Mouse (Mus musculus) gastrocnemius, postnatal 4 days (tissue): ENCODE data around the gene Pfkfb3. TPM values are rescaled to one million over a fixed set of nuclear protein-coding genes. Genes with fewer than 3 reads are reported as not detected.

Source experiments
- DNase-seq, 2 experiments: peaks; one replicate each; pipeline ENCODE4 v3.0.0; 2021 to 2022; ENCODE audit warnings: low spot score in 2 of 2, mixed read lengths in 2 of 2
- total RNA-seq, 2 experiments: library from RNA; stranded (reverse); gene quantifications; 2 replicates each; pipeline ENCODE4 v1.2.3; 2021

Gene Pfkfb3
- total RNA-seq, 2 experiments from 2014 or later, result 9.2 to 17.3 TPM

DNA sequence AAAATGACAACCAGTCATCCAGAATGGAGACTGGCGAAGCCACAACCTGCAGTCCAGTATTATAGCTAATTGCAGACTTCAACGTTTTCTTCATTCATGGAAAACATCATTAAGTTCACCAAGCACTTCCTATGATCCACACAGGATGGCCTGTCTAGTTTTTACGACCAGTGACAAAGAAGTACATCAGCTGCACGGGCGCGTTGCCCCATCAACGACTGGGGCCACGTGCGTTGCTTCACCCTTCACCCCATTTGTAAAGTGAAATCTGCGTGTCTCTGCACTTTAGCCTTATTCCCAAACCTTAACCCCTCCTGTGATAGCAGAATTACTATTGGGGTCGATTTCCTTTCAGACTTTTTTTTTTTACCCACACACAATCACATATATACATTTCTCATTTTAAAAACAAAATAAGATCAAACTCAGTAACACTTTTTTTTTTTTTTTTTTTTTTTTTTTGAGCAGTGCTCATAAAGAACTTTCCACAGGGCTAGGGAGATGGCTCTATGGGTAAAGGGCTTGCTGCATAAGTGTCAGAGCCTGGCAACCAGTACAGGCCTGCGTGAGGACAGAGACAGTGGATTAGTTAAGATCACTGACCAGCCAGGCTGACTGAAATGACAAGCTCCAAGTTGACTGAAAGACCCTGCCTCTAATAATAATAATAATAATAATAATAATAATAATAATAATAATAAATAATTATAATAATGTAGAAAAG, 115.5 kb downstream of the Pfkfb3 start:
- DNase-seq, result no peak

DNA sequence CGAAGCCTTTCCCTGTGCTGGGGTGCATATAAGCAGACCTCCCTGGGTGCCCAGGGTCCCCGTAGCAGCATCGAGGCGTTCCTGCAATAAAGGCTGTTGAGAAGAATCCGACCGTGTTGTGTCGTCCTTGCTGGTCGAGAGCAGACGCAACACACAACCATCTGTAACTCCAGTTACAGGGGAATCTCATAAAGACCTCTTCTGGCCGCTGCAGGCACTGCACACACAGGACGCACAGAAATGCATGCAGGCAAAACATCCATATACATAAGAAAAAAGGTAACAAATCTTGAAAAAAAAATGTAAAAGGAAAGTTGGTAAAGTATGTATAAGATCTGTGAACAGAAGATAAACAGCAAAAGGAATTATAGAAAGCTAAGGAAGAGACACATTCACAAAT, 117.5 kb downstream of the Pfkfb3 start:
- DNase-seq, result no peak

DNA sequence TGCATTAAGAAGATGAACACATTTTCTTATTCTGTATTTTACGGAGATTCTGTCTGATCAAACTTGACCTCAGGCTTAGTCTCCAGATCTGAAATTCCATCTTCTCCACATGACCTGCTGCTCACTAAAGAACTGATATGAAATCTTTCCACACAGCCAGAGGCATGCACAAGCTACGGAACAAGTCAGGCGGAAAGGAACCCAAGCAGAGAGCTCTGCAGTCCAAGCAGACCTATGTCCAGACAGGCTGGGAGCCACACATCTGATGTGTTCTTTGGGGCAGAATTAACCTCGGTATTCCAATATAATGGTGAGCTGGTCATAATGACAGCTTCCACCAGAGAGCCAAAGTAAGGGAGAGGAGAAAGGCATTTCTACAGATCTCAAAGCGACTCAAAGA, 120.5 kb downstream of the Pfkfb3 start:
- no peak for DNase-seq

DNA sequence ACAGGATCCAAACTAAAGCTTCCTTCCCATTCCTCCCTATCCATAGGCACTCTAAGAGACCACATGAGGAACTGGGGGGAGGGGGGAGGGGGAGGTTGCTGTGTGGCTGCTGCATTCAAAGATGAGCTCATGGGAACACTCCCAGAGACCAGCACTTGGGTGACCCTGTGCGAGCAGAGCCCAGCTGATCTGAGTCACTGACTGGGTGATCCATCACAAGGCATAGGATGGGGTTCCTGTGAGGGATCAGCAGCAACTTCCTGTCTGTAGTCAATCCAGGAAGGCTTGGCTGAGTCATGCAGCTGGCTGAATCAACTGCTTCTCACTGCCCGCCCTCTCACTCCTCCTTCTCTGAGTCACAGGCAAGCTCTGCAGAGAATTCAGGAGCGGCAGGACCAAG, 124.3 kb downstream of the Pfkfb3 start:
- DNase-seq, result peak; percentile 32 to 66

DNA sequence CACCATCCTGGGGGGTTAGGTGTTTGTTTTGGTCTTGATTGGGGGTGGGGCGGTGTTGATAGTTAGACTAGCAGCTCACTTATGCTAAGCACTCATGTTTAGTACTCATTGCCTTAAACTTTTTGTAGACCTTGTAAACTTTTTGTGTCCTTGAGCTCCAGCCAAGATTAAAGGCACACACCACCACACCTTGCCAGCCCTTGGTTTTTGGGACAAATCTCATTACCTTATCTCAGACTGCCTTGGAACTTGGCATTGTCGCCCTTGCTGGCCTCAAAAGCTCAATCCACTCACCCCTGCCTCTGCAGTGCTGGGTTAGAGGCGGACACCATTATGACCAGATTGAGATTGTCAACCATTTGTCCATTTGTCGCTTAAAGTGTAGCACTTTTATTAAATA, 125.3 kb downstream of the Pfkfb3 start:
- no peak for DNase-seq

DNA sequence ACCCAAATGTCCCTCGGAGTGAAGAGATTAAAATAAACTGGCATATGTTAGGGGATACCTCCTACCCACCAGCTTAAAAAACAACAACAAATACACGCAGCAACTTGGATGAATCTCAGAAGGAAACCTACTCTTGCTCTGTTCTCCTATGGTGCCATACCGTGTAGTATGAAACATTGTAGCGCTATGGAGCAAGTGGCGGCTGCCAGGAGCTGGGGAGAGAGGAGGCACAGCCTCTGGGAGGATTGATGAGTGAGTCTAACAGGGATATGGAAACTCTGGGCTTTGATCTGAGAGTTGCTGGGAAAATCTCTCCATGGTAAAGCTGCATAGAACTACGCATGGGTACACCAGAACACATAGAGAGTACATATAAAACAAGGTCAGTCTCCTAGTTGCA, 126.3 kb downstream of the Pfkfb3 start:
- no peak for DNase-seq

DNA sequence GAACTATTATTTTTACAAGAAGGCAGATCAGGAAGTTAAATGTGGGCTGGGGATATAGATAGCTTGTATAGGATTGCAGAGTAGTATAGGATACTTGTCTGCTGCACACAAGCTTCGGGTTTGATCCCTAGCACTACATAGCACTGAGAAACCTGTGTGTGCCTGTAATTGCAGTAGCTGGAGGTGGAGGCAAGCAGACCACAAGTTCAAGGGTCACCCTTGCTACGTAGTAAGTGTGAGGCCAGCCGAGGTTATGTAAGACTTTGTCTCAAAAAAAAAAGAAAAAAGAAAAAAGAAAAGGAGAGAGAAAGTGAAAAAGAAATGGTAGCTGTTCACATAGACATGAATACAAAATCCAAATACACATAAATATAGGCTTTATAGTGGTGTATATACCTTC, 127.5 kb downstream of the Pfkfb3 start:
- no peak for DNase-seq

DNA sequence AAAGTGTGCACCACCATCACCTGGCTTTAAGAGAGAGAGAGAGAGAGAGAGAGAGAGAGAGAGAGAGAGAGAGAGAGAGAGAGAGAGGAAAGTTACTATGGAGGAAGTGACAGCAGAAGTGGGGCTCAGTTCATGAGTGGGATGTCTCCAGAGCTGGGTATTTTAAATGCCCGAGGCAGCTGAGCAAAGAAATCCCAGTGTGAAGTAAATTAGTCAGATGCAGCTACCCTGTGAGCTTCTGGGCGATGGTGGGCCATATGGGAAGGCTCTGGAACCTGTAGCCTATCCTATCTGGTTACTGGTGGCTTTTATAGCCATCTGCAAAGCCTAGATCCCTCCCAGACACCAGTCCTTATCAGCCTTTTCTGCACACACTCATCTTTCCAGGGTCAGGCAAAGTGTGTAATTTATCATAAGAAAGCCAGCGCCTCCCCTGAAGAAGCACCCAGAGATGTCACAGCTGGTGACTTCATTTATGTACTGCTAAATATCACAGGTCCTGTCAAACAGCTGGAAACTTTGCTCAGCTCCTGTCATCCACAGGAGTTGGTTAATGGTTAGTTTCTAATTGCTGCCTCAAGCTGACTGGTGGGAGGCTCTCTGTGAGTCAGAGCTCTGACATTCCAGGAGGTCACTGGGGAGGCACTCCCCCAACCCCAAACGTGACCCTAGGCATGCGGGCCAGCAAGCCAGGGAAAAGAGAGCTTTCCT, 128.3 kb downstream of the Pfkfb3 start:
- peak in 1 of 2 experiments; percentile 45 for DNase-seq

DNA sequence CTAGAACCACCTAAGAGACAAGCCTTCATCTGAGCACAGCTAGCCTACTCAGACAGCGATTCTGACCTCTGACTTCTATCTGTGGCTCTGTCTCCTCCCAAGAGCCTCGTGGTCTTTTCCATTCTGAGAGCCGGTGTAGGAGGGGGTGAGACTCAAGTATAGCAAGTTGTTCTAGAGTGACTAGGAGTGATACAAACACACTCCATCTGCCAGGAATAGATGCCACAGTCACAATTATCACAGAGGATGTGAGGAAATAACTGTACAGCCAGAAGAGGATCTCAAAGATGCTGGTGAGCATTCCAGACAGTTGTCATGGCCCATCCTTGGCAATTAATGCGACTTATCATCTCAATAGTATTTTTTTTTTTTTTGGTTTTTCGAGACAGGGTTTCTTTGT, 129.6 kb downstream of the Pfkfb3 start:
- no peak for DNase-seq

DNA sequence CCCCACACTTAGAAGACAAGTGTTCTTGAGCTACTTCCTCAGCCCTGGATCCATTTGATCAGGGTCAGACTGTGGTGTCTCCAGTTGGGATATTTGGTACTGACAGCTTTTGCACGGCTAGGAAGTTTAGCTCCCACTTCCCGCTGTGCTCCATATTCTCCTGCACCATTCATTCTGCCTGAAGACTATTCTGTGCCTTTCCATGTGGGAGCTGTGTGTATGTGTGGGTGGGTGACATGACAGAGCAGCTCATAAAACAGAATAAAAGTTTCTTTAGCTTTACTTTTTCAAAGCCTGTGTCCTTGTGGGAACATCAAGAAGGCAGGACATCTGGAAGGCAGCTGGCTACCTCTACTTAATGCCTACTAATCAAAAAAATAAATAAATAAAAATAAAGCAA, 130.5 kb downstream of the Pfkfb3 start:
- no peak for DNase-seq

DNA sequence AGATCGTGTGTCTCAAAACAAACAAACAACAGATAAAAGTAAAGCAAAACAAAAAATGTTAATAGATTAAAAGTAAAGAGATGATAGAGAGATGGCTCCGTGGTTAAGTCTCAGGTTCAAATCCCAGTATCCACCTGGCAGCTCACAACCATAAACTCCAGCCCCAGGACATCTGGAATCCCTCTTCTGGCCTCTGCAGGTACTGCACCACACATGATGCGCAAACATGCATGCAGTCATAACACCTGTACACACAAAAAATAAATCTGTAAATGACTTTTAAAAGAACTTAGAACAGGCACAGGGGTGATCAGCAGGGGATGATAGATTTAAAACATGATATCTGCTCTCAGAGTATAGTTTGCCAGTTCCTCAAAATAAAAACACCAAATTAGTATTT, 131.5 kb downstream of the Pfkfb3 start:
- DNase-seq, result no peak

Other genes with a start within 250 kb of the Pfkfb3 start
- 10 to 100 TPM; 86.5 to 99.4 TPM for gene Rbm17, start 50.1 kb upstream of the Pfkfb3 start, total RNA-seq
- gene Gm17490, start 72.2 kb upstream of the Pfkfb3 start, total RNA-seq, result not detected
- gene Il2ra, start 88.7 kb upstream of the Pfkfb3 start, total RNA-seq, result under 1 TPM; 0.15 to 0.21 TPM
- gene Il15ra, start 151.2 kb upstream of the Pfkfb3 start, total RNA-seq, result 10 to 100 TPM; 10.1 to 10.4 TPM
- 10 to 100 TPM; 62.3 to 70.9 TPM for gene Fbh1, start 223.5 kb upstream of the Pfkfb3 start, total RNA-seq
- gene Ankrd16, start 223.8 kb upstream of the Pfkfb3 start, total RNA-seq, result 10 to 100 TPM; 38.2 to 50.2 TPM